Mouse (Mus musculus) fat pad, adult 2 months (tissue): Measurements from ENCODE around the gene Emilin3.

ENCODE experiments used
- DNase-seq: peaks from one replicate; pipeline ENCODE4 v3.0.0-alpha.2; 2011; ENCODE audit warnings: low read depth, low spot score; ENCODE audit errors: extremely low read depth

Emilin3 gene

DNA sequence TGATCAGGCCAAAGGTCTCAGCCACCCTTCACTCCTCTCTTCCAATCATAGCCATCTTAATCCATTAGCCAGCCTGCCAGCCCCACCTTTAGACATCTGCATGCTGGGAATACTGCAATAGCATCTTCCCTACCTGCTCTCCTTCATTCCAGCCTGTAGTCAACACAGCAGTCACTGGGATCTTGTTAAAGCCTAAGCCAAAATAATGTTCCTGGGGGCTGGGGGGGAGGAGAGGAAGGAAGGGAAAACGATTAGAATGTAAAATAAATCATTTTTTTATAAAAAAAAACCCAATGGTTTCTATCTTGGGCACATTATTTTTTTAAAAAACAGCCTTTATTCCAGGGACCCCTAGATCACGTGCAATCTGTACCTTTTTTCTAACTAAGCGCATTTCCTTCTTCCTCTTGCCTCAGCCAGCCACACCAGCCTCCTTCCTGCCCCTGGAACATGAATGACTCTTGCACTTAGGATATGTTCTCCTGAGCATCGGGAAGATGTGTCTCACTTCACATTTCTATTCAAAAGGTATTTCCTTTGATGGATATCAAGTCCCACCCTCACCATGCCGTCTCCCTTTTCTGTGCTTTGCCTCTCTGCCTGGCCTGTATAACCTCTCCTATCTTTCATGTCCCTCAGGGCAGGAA is 37.8 kb downstream of the Emilin3 start:
- DNase-seq, result no peak

DNA sequence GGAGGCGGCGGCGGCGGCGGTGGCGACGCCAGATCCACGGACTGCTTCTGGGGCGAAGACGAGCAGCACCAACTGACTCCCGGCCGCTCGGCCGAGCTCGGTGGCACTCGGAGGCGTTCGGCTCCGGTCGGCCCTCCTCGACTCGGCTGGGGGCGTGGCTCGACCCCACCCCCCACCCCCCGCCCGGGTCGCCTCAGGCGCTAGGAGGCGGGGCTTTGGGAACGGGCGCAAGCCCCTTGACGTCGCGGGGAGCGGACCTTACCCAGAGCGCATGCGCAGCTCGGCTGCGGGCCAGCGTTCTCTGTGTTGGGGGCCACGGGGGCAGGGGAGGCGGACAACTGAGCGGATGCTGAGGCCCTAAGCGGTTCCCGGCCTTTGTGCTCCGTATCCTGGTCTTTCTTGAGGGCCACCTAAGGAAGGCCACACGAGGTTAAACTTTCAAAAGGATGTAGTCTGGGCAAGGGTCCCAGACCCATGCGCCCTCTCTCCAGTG is 39.2 kb downstream of the Emilin3 start, which contains the start of gene Zhx3:
Gene Zhx3 (minus strand): TSS at position 109 of the 493 bp plus-strand sequence.
- no peak for DNase-seq

DNA sequence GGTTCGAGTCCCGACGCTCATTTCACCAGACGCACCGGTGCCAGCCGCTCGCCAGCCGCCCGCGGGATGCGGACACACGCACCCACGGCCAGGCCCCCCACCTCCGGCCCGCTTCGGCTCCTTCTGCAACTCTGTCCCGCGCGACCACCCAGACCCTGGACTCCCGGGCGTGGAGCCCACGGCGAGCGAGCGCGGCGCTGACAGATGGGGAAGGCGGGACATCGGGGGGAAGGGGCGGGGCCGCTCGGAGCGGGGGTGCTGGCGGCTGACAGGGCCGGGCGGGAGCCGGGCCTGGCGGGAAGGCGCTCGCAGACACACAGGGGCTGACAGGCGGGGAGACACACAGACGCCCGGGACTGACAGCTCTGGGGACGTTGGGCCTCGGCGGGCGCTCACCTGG is 39.7 kb downstream of the Emilin3 start:
- no peak for DNase-seq

DNA sequence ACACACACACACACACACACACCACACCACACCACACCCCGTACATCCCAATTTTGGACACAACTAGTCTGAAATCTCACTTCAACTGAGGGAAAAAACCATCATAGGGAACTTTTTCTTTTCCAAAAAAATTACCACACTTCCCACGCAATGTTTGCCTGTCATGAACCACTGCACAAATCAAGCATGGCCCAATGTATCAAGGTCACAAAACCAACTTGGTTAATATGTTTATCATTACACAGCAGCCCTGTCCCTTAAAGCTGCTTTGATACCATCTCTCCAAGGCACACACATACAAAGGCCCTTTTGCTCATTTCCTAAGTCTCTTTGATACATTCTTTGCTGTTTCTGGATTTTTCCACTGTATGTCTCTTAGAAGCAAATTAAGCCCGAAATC is 40.8 kb downstream of the Emilin3 start:
- DNase-seq, result no peak

DNA sequence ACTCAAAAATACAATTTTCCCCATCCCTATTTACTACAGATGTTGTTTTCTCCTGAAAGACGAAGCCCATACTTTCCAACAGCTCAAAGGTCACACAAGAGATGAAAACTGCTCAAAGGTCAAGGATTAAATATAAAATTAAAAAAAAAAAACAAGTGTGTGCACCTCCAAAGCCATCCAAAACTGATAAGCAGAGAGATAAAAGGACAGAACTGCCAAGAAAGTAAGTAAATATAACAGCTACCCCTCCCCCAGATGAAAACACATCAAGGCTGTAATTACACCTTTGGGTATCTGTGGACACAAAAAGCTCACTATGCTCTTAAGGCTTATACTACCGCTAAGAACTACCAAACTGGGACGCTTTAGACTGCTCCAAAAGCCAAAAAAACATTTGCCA is 42.7 kb downstream of the Emilin3 start:
- DNase-seq, result no peak

DNA sequence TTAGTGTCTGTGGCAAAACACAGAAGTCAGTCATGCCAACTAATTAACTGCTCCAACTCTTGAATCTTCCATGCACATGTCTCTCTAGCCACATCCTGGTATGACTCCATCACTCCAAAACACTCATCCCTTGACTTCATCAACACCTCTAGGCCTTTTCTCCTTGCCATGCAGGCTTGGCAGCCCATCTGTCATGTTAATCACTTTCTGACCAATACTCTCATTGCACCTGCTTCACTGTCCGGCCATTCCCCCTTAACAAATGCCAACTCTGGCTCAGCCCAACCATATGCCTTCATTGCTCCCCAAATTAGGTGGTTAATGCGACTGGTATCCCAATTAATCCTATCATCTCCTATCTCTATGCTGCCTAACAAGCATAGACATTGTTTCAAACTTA is 46.9 kb downstream of the Emilin3 start:
- no peak for DNase-seq

DNA sequence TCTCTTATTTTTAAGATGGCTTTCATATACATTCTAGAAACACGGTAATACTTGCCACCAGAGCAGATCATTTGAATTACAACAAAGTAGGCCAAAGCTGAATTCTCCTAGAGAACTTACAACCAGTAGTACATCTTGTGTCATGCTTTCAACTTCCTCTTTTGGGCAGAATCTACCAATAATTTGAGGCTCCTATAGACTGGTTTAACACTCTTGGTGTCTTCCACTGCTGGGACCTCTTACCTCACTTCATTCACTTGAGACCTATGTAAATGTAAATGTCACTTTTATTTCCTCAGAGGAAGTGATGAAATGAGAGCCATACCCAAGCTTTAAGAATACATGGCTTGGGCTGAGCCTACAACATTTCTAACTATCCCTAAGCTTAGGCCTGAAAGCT is 48.0 kb downstream of the Emilin3 start:
- DNase-seq, result no peak

DNA sequence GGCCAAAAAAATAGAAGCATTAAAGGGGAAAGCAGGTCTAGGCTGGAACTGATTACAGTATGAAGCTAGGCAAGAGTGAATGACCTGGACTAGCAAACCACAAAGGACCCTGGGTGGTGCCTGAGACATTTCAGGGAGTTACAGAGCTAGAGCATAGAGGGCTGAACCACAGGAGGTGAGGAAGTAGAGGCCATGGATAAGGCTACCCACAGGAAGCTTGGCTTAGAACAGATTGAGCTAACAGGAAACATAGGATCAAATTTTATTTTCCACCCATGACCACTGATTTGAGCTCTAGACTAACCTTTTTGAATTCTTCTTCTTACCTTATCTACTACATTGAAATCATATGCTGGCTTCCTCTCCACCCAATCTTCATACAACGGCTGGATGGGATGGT is 51.8 kb downstream of the Emilin3 start:
- no peak for DNase-seq
